Mouse (Mus musculus) liver, embryonic 15.5 days (tissue): ENCODE results near the gene Tas2r144. TPM values are rescaled to one million over a fixed set of nuclear protein-coding genes. Genes with fewer than 3 reads are reported as not detected.

Source experiments
- polyA plus RNA-seq: library from polyadenylated mRNA; unstranded; fragments of >200 nt; fragmentation: Nextera tagmentation; extraction: Ambion mirVana; gene quantifications from 2 replicates; pipeline ENCODE4 v1.2.1, GENCODE M21; 2015

The Tas2r144 gene
- polyA plus RNA-seq, 1 experiment from 2014 or later = not detected

Other genes starting within 250 kb of the Tas2r144 start
- gene Sval3, start 247.2 kb upstream of the Tas2r144 start, polyA plus RNA-seq = not detected in 2 replicates
- gene Sva, start 176.9 kb upstream of the Tas2r144 start, polyA plus RNA-seq = not detected in 2 replicates
- not detected in 2 replicates for gene Tas2r139, start 74.4 kb upstream of the Tas2r144 start, polyA plus RNA-seq
- gene Gstk1, start 30.6 kb downstream of the Tas2r144 start, polyA plus RNA-seq = 6.9 and 8.1 TPM in 2 replicates
- gene Tmem139, start 46.6 kb downstream of the Tas2r144 start, polyA plus RNA-seq = 0.07 TPM in 1 of 2 replicates, not detected in the other
- gene Casp2, start 49.7 kb downstream of the Tas2r144 start, polyA plus RNA-seq = 24.6 and 25.0 TPM in 2 replicates
- 0.05 and 0.07 TPM in 2 replicates for gene Clcn1, start 71.4 kb downstream of the Tas2r144 start, polyA plus RNA-seq
- not detected in 2 replicates for gene Fam131b, start 109.3 kb downstream of the Tas2r144 start, polyA plus RNA-seq
- 39.7 and 41.9 TPM in 2 replicates for gene Zyx, start 134.3 kb downstream of the Tas2r144 start, polyA plus RNA-seq
- 6.2 and 6.7 TPM in 2 replicates for gene Epha1, start 157.9 kb downstream of the Tas2r144 start, polyA plus RNA-seq
- gene Tas2r143, start 184.9 kb downstream of the Tas2r144 start, polyA plus RNA-seq = not detected in 2 replicates
- not detected in 2 replicates for gene Tas2r135, start 190.1 kb downstream of the Tas2r144 start, polyA plus RNA-seq
- not detected in 2 replicates for gene Tas2r126, start 219.2 kb downstream of the Tas2r144 start, polyA plus RNA-seq
- gene Olfr458, start 249.9 kb downstream of the Tas2r144 start, polyA plus RNA-seq = not detected in 2 replicates